In the genomic region with DNA sequence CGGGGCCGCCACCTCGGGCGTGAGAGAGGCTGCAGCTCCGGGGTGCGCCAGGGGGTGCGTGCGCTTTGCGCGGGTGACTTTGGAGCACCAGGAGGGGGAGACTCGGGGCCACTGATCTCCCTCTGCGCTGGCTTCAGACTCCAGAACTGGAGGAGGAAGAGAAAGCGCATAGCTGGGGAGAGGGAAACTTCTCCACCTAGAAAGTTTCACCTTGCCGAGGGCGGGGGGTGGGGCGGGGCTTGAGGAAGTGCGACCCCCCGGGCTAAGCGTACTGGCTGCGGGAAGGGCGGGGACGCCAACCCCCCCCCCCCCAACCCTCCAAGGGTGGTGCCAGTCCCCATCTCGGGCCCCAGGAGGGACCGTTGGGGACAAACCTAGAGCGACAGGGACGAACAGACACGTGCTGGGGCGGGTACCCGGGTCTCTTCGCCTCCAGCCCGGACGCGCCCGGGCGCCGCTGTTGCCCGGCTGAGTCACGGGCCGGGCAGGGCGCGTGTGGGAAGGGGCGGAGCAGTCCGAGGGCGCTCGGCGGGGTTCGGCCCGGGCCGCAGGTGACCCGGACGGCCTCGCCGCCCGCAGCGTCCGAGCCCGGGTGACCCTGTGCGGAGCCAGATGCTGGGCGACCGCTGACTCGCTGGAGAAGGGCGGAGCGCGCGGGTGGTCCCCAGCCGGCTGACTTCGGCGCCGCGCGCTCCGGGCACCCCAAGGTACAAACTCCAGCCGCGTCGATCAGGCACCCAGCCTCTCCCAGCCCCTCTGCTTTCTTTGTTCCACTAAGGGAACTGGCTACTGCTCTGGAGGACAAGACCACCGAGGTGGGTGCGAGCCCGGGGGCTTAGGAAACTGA, we compare ENCODE assay signal across 8 mouse cellular contexts. TPM values are rescaled to one million over a fixed set of nuclear protein-coding genes. Genes with fewer than 3 reads are reported as not detected.
DNase-seq lines count a peak whose midpoint lies in the region; ATAC-seq and TF ChIP-seq lines count a peak whose summit lies in the region.

Met (plus strand) TSS at position 367 of the 847 bp plus-strand sequence.

- peak; percentile 14 for DNase-seq in brain, adult 2 months (ENCODE audit: low read depth, low spot score)
- DNase-seq in gastrocnemius, postnatal 14 days: peak; percentile 79
- DNase-seq in intestine, embryonic 14.5 days (ENCODE audit: low spot score): peak; percentile 84
- peak; percentile 1 for DNase-seq in liver, embryonic 13.5 days
- peak; percentile 78 to 79 for DNase-seq in urinary bladder, adult 18-20 months (ENCODE audit: low spot score in 2 of 2)

- H3K79me2 ChIP-seq in myocyte (ENCODE audit: control insufficient read depth, insufficient read depth): peaks cover 27% of the 10 kb centered on the region

- peak within 1 kb of the TSS; percentile 29 for H3ac ChIP-seq in myocyte (ENCODE audit: control insufficient read depth, insufficient read length)

- peak within 1 kb of the TSS; percentile 92 for H3K4me2 ChIP-seq in intestine, embryonic 14.5 days (ENCODE audit: low read length)
- peak within 1 kb of the TSS; percentile 67 for H3K4me2 ChIP-seq in liver, embryonic 13.5 days
- peak within 1 kb of the TSS; percentile 80 for H3K4me2 ChIP-seq in myocyte (ENCODE audit: low read depth)

- peak within 1 kb of the TSS; percentile 49 for H3K4me3 ChIP-seq in erythroblast, embryonic 14.5 days (replicated peaks)
- peak within 1 kb of the TSS; percentile 66 for H3K4me3 ChIP-seq in intestine, embryonic 14.5 days (ENCODE audit: low read depth, low read length)
- H3K4me3 ChIP-seq in liver, embryonic 13.5 days (replicated peaks): peak within 1 kb of the TSS; percentile 58
- peak within 1 kb of the TSS; percentile 64 for H3K4me3 ChIP-seq in myocyte

- no peaks in the 10 kb centered on the region for H3K9me3 ChIP-seq in erythroblast, embryonic 14.5 days (ENCODE audit: control insufficient read depth, low read length)
- no peaks in the 10 kb centered on the region for H3K9me3 ChIP-seq in intestine, embryonic 14.5 days (ENCODE audit: control insufficient read depth, low read length)
- H3K9me3 ChIP-seq in liver, embryonic 13.5 days (replicated peaks): no peaks in the 10 kb centered on the region

- peak within 1 kb of the TSS; percentile 66 for H3K9ac ChIP-seq in intestine, embryonic 14.5 days (ENCODE audit: low read length)
- H3K9ac ChIP-seq in liver, embryonic 13.5 days: peak within 1 kb of the TSS; percentile 62

- H3K27ac ChIP-seq in intestine, embryonic 14.5 days (ENCODE audit: low read depth): peak within 1 kb of the TSS; percentile 80
- H3K27ac ChIP-seq in liver, embryonic 13.5 days: peak within 1 kb of the TSS; percentile 29; the same call in 1 of the 2 replicates

- H3K36me3 ChIP-seq in erythroblast, embryonic 14.5 days (ENCODE audit: control insufficient read depth): no peaks in the 10 kb centered on the region
- no peaks in the 10 kb centered on the region for H3K36me3 ChIP-seq in intestine, embryonic 14.5 days (ENCODE audit: control insufficient read depth, insufficient read depth, low read length)
- no peaks in the 10 kb centered on the region for H3K36me3 ChIP-seq in liver, embryonic 13.5 days
- H3K36me3 ChIP-seq in myocyte (ENCODE audit: control insufficient read depth, insufficient read depth): no peaks in the 10 kb centered on the region

- H3K4me1 ChIP-seq in erythroblast, embryonic 14.5 days (ENCODE audit: control insufficient read depth): no peaks in the 10 kb centered on the region
- no peaks in the 10 kb centered on the region for H3K4me1 ChIP-seq in intestine, embryonic 14.5 days (replicated peaks; ENCODE audit: control insufficient read depth, insufficient read depth, low read length)
- H3K4me1 ChIP-seq in liver, embryonic 13.5 days (replicated peaks): peaks cover 3% of the 10 kb centered on the region; the same call in 1 of the 2 replicates

- ATAC-seq in erythroblast, adult 5-6 weeks (replicated peaks; ENCODE audit: low FRiP score, poor library complexity, severe bottlenecking): no peak
- ATAC-seq in intestine, embryonic 14.5 days (replicated peaks; ENCODE audit: low FRiP score, low TSS enrichment, low read depth): peak; percentile 93
- peak; percentile 77 for ATAC-seq in liver, embryonic 13.5 days (ENCODE audit: low read depth)

- peaks cover 20% of the 10 kb centered on the region for H3K27me3 ChIP-seq in erythroblast, embryonic 14.5 days (ENCODE audit: control insufficient read depth)
- peaks cover 8% of the 10 kb centered on the region; the same call in 1 of the 2 replicates for H3K27me3 ChIP-seq in intestine, embryonic 14.5 days (replicated peaks; ENCODE audit: control insufficient read depth, insufficient read depth, low read length)
- H3K27me3 ChIP-seq in liver, embryonic 13.5 days: peaks cover 25% of the 10 kb centered on the region
- H3K27me3 ChIP-seq in myocyte (ENCODE audit: control insufficient read depth, insufficient read depth, insufficient read length): no peaks in the 10 kb centered on the region

- WGBS in intestine, embryonic 14.5 days: under 1% methylated on average over 72 of the region's 78 CpGs
- WGBS in liver, embryonic 13.5 days (ENCODE audit: insufficient replicate concordance): 1% methylated on average over 57 of the region's 78 CpGs

- peak; percentile 60 for TF ChIP-seq POLR2A in myocyte (IDR thresholded peaks at IDR 0.05; ENCODE audit: insufficient read length, low read depth)

- intact Hi-C loops in gastrocnemius, postnatal 14 days (cut with DNase I; ENCODE audit: low total_unique reads): loop anchor here (5.0 kb wide), 1 partner anchor 119 kb away; no protein-coding TSS in a partner anchor

TF ChIP-seq in myocyte, 11 proteins besides CTCF, POLR2A, EP300 and RAD21:
- TF ChIP-seq REST (IDR thresholded peaks at IDR 0.05; ENCODE audit: insufficient read depth, insufficient read length): no peak
- no peak for TF ChIP-seq POLR2AphosphoS2 (IDR thresholded peaks at IDR 0.05; ENCODE audit: insufficient read length, low read depth)
- TF ChIP-seq MYOG (IDR thresholded peaks at IDR 0.05; ENCODE audit: control insufficient read depth in 1 of 3, insufficient read depth in 1 of 3, insufficient read length in 2 of 3, low read depth in 2 of 3): peak in 1 of 3 experiments; percentile 35
- TF ChIP-seq USF1 (IDR thresholded peaks at IDR 0.05; ENCODE audit: low read depth): no peak
- peak in 1 of 3 experiments; percentile 32 for TF ChIP-seq MYOD1 (IDR thresholded peaks at IDR 0.05; ENCODE audit: control insufficient read depth in 1 of 3, insufficient read length in 2 of 3, low read depth in 2 of 3)
- no peak for TF ChIP-seq SRF (IDR thresholded peaks at IDR 0.05; ENCODE audit: control insufficient read depth, insufficient read length, low read depth)
- no peak for TF ChIP-seq E2F4 (IDR thresholded peaks at IDR 0.05; ENCODE audit: insufficient read depth)
- TF ChIP-seq TCF12 (IDR thresholded peaks at IDR 0.05; ENCODE audit: insufficient read depth, poor library complexity, severe bottlenecking): no peak
- TF ChIP-seq TCF3 (IDR thresholded peaks at IDR 0.05; ENCODE audit: insufficient read length, low read depth): no peak
- TF ChIP-seq CEBPB (IDR thresholded peaks at IDR 0.05; ENCODE audit: insufficient read depth, poor library complexity, severe bottlenecking): no peak
- no peak for TF ChIP-seq MAX (IDR thresholded peaks at IDR 0.05; ENCODE audit: low read depth)

RNA-seq across cellular contexts. Expression of gene Met, which starts in this region (rescaled TPM):
- polyA plus RNA-seq in erythroblast, embryonic 14.5 days (2012): not detected in 2 replicates
- total RNA-seq in erythroblast, adult 5-6 weeks (2015; ENCODE audit: low replicate concordance): 4.0 and 5.0 TPM in 2 replicates
- 2.2 and 2.5 TPM in 2 replicates for total RNA-seq in erythroblast, adult 5-6 weeks (2017; ENCODE audit: low replicate concordance)
- 10 to 100 TPM in 1 of 2 experiments, 1 to 10 TPM in 1; 7.5 to 10.9 TPM for total RNA-seq in gastrocnemius, postnatal 14 days (2021)
- polyA plus RNA-seq in intestine, embryonic 14.5 days (2014; fragmentation: Nextera tagmentation; extraction: Ambion mirVana): 17.7 and 20.0 TPM in 2 replicates
- polyA plus RNA-seq in liver, embryonic 13.5 days (2015; fragmentation: Nextera tagmentation; extraction: Ambion mirVana): 3.4 and 4.5 TPM in 2 replicates
- 4.5 TPM for polyA plus RNA-seq in myocyte (2012; fragmentation: generic; extraction: Trizol)

Comparison
In these comparisons a context has a peak if more than half of its experiments do, and no peak if none do; other contexts are left out.
1. DNase-seq: peak in every context shown above with its lines; median percentile 84 in intestine, embryonic 14.5 days; 79 in gastrocnemius, postnatal 14 days; 78 in urinary bladder, adult 18-20 months; 14 in brain, adult 2 months; 1 in liver, embryonic 13.5 days.